Mouse (Mus musculus): ENCODE data around the gene Wnt7b.

DNA sequence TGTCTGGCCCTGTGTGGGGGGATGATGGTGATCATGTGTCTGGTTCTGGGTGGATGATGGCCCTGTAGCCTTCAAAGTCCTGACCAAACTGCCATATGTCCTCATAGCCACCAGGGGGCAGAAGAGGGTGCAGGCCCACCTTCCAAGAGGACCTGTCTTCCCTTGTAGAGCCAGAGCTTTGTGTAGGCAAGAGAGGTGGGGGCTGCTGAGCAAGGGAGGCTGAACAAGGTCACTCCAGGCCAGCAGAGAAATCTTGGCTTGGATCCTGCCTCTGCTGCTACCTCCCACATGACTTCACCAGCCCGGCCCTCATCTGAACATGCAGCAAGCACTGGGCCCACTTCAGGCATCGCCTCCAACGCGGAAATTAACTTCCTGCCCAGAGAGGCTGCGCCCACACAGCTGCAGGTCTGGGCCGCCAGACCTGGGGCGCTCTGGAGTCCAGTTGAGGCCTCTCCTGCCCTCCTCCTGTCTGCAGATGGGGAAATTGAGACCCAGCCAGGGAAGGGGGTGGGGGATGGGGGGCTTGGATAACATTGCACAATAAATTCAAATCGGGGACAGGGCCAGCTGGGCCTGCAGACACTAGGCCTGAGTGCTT, 28.4 kb upstream of the Wnt7b start:
- TF ChIP-seq CTCF (IDR thresholded peaks at IDR 0.05) = peak; percentile 98
- TF ChIP-seq EP300 (IDR thresholded peaks at IDR 0.05) = peak; percentile 62; the same call in 1 of the 2 replicates
